Mouse (Mus musculus): Measurements from ENCODE around the gene Mab21l3.

DNA sequence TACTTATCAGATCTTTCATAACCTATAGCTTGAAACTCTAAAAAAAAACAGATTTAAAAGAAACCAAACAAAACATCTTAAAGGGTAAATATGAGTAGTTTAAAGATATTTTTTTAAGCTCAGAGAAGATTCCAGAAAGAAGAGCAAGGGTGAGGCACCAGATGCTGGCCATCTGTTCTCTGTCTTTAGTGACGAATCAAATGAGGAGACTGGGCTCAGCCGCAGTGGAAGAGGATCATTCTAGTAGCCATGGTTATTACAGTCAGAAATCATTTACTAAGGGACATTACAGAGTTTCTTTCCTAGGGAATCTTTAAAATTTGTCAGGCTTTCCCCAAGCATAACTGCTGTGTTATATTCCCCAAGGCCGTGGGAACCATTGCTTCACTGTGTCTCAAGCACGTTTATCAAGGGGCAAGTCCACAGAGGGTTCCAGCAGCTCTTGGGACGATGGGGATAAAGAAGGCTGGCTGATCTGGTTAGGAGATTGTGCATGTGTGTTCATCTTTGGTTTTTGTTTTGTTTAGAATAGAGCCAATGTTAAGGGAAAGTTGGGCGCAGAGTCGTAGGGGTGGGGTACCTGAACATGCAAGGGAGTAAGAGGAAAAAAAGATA, 24.4 kb upstream of the Mab21l3 start:
- no peak for TF ChIP-seq CTCF (IDR thresholded peaks at IDR 0.05; ENCODE audit: extremely low read depth, insufficient read length, insufficient replicate concordance, low read depth, low read length)
- TF ChIP-seq POLR2A (IDR thresholded peaks at IDR 0.05; ENCODE audit: low read depth, low read length): no peak
